Mouse (Mus musculus): ENCODE data around the gene Plscr2.

GRCm38 (mm10) chr9:92338954-92339353 is 63.6 kb downstream of the Plscr2 start:
- TF ChIP-seq CTCF (IDR thresholded peaks at IDR 0.05; ENCODE audit: borderline replicate concordance, insufficient read depth, low read length) (no peak), POLR2A (IDR thresholded peaks at IDR 0.05; ENCODE audit: low read depth, low read length) (no peak)

All from embryonic fibroblast, embryonic 13.5 days (primary cell).